Mouse (Mus musculus): ENCODE measurements at regions not wholly inside any gene's neighbourhood (a gene's known extent, or its start where the extent isn't known, plus 50 kb on each side); places are given as distances from the start of the nearest gene placed in this dataset.

GRCm38 (mm10) chr2:169319521-169319920 is 268.0 kb downstream of the Gm11011 start:
- no peak for DNase-seq

- no peak for DNase-seq
Measured at GRCm38 (mm10) chr2:169314396-169314930, 273.1 kb downstream of the Gm11011 start.

GRCm38 (mm10) chr2:169311821-169312220 is 275.7 kb downstream of the Gm11011 start:
- DNase-seq = no peak

GRCm38 (mm10) chr2:169311356-169311755 is 276.2 kb downstream of the Gm11011 start:
- no peak for DNase-seq

GRCm38 (mm10) chr2:169304360-169304759 is 283.2 kb downstream of the Gm11011 start:
- DNase-seq = no peak

- DNase-seq = no peak
Measured at GRCm38 (mm10) chr2:169300966-169301365, 286.6 kb downstream of the Gm11011 start.

- DNase-seq = no peak
Measured at GRCm38 (mm10) chr2:169300411-169300810, 287.1 kb downstream of the Gm11011 start.

GRCm38 (mm10) chr2:169297841-169298627 is 289.5 kb downstream of the Gm11011 start:
- DNase-seq = no peak

GRCm38 (mm10) chr2:169297226-169297625 is 290.3 kb downstream of the Gm11011 start:
- DNase-seq = no peak

- DNase-seq = no peak
Measured at GRCm38 (mm10) chr2:169293351-169293750, 294.2 kb downstream of the Gm11011 start.

GRCm38 (mm10) chr2:169288891-169289605 is 298.5 kb downstream of the Gm11011 start:
- DNase-seq = no peak

GRCm38 (mm10) chr2:169286701-169287100 is 300.8 kb downstream of the Gm11011 start:
- no peak for DNase-seq

- DNase-seq = no peak
Measured at GRCm38 (mm10) chr2:169282508-169283117, 304.9 kb downstream of the Gm11011 start.

GRCm38 (mm10) chr2:169275371-169275770 is 312.2 kb downstream of the Gm11011 start:
- DNase-seq = no peak

GRCm38 (mm10) chr2:169274101-169274500 is 313.4 kb downstream of the Gm11011 start:
- DNase-seq = no peak

- DNase-seq = no peak
Measured at GRCm38 (mm10) chr2:169272622-169273021, 314.9 kb downstream of the Gm11011 start.

- no peak for DNase-seq
Measured at GRCm38 (mm10) chr2:169272018-169272417, 315.5 kb downstream of the Gm11011 start.

GRCm38 (mm10) chr2:169260636-169261035 is 305.2 kb upstream of the Zfp64 start:
- no peak for DNase-seq

GRCm38 (mm10) chr2:169244572-169244971 is 289.2 kb upstream of the Zfp64 start:
- no peak for DNase-seq

- no peak for DNase-seq
Measured at GRCm38 (mm10) chr2:169243981-169244380, 288.6 kb upstream of the Zfp64 start.

- no peak for DNase-seq
Measured at GRCm38 (mm10) chr2:169237856-169238255, 282.5 kb upstream of the Zfp64 start.

GRCm38 (mm10) chr2:169237321-169237720 is 281.9 kb upstream of the Zfp64 start:
- DNase-seq = no peak

- no peak for DNase-seq
Measured at GRCm38 (mm10) chr2:169234368-169235070, 279.1 kb upstream of the Zfp64 start.

Measured in cerebellum, adult 9-10 months (tissue).